In the genomic region with DNA sequence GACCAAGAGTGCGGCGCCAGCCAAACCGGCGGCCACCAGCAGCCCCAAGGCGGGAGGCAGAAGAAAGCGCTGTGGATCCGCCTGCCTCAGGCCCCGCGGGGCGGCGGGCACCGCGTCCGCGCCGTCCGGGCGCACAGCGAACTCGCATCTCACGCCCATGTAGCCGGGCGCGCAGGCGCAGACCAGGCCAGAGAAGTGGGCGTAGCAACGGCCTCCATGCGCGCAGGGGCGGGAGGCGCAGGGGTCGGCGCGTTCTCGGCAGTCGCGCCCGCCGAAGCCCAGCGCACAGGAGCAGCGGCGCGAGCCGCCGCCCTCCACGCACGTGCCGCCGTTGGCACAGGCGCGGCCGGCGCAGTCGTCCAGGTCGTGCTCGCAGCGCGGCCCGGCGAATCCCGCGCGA, we compare ENCODE assay signal across 8 mouse cellular contexts. TPM values are rescaled to one million over a fixed set of nuclear protein-coding genes. Genes with fewer than 3 reads are reported as not detected.
DNase-seq lines count a peak whose midpoint lies in the region; ATAC-seq lines count a peak whose summit lies in the region.

No protein-coding gene starts in this region.

- H3K9ac ChIP-seq in embryonic facial prominence, embryonic 12.5 days = peak overlapping the region; percentile 53
- H3K9ac ChIP-seq in lung, embryonic 16.5 days (ENCODE audit: low read length) = peak overlapping the region; percentile 55

- H3K4me3 ChIP-seq in embryonic facial prominence, embryonic 12.5 days = peak overlapping the region; percentile 50
- peak overlapping the region; percentile 54 for H3K4me3 ChIP-seq in lung, embryonic 16.5 days (ENCODE audit: low read length)

- H3K4me2 ChIP-seq in embryonic facial prominence, embryonic 12.5 days (replicated peaks) = peak overlapping the region; percentile 80
- peak overlapping the region; percentile 74 for H3K4me2 ChIP-seq in lung, embryonic 16.5 days (ENCODE audit: low read depth, low read length)

- peaks cover 95% of the 10 kb centered on the region for H3K27me3 ChIP-seq in embryonic facial prominence, embryonic 12.5 days
- H3K27me3 ChIP-seq in lung, embryonic 16.5 days (ENCODE audit: control insufficient read depth, insufficient read depth, low read depth, low read length) = peaks cover 68% of the 10 kb centered on the region

- intact Hi-C loops in heart, postnatal 36 days (cut with DNase I) = no loop called here

- peaks cover 13% of the 10 kb centered on the region for H3K4me1 ChIP-seq in embryonic facial prominence, embryonic 12.5 days
- peaks cover 9% of the 10 kb centered on the region; the same call in 1 of the 2 replicates for H3K4me1 ChIP-seq in lung, embryonic 16.5 days (replicated peaks; ENCODE audit: control insufficient read depth, insufficient read depth, low read length)

- ATAC-seq in embryonic facial prominence, embryonic 12.5 days (ENCODE audit: insufficient number of reproducible peaks, insufficient read depth, low FRiP score, low TSS enrichment) = peak; percentile 55; the same call in 1 of the 2 replicates
- peak; percentile 65 for ATAC-seq in lung, embryonic 16.5 days (ENCODE audit: low read depth)
- no peak for ATAC-seq in monocyte, adult 5-6 weeks (replicated peaks; ENCODE audit: insufficient number of reproducible peaks, low FRiP score, low TSS enrichment, poor library complexity, severe bottlenecking)

- H3K36me3 ChIP-seq in embryonic facial prominence, embryonic 12.5 days = no peaks in the 10 kb centered on the region
- H3K36me3 ChIP-seq in lung, embryonic 16.5 days (ENCODE audit: control insufficient read depth, insufficient read depth, low read length) = no peaks in the 10 kb centered on the region

- 5% methylated on average over 39 of the region's 63 CpGs for WGBS in embryonic facial prominence, embryonic 12.5 days
- 14% methylated on average over 51 of the region's 63 CpGs for WGBS in lung, embryonic 16.5 days

- peak; percentile 47 for DNase-seq in CD4-positive helper T cell, adult 2 months (ENCODE audit: low read depth, low spot score)
- DNase-seq in Muller cell, postnatal 12 days (ENCODE audit: inconsistent ontology term) = peak; percentile 78
- peak; percentile 23 to 25 for DNase-seq in heart, postnatal 36 days
- DNase-seq in layer of hippocampus, adult 18-20 months (ENCODE audit: low spot score in 2 of 2) = peak; percentile 54 to 70
- peak; percentile 91 for DNase-seq in retina, postnatal 1 day

- no peaks in the 10 kb centered on the region for H3K9me3 ChIP-seq in embryonic facial prominence, embryonic 12.5 days
- H3K9me3 ChIP-seq in lung, embryonic 16.5 days (ENCODE audit: control insufficient read depth, low read length) = no peaks in the 10 kb centered on the region

- no peak overlapping the region for H3K27ac ChIP-seq in embryonic facial prominence, embryonic 12.5 days
- H3K27ac ChIP-seq in lung, embryonic 16.5 days (ENCODE audit: low read length) = no peak overlapping the region

RNA-seq across cellular contexts. Expression of a gene that starts 3.5 kb away (rescaled TPM):
- not detected in 2 replicates for polyA plus RNA-seq in embryonic facial prominence, embryonic 12.5 days (2016; fragmentation: Nextera tagmentation; extraction: Ambion mirVana)
- not detected for total RNA-seq in heart, postnatal 36 days (2021)
- total RNA-seq in layer of hippocampus, adult 18-20 months (2021) = under 1 TPM in 1 of 2 experiments, not detected in 1; 0.25 TPM
- polyA plus RNA-seq in lung, embryonic 16.5 days (2015; fragmentation: Nextera tagmentation; extraction: Ambion mirVana) = not detected in 2 replicates
- not detected in 3 replicates for total RNA-seq in monocyte, adult 5-6 weeks (2017)

RNA-seq across cellular contexts. Expression of a gene that starts 7.6 kb away (rescaled TPM):
- 3.5 and 3.7 TPM in 2 replicates for polyA plus RNA-seq in embryonic facial prominence, embryonic 12.5 days (2016; fragmentation: Nextera tagmentation; extraction: Ambion mirVana)
- total RNA-seq in heart, postnatal 36 days (2021) = not detected
- 1 to 10 TPM; 2.1 to 2.6 TPM for total RNA-seq in layer of hippocampus, adult 18-20 months (2021)
- polyA plus RNA-seq in lung, embryonic 16.5 days (2015; fragmentation: Nextera tagmentation; extraction: Ambion mirVana) = 0.20 and 0.43 TPM in 2 replicates
- total RNA-seq in monocyte, adult 5-6 weeks (2017) = not detected in 3 replicates

RNA-seq across cellular contexts. Expression of a gene that starts 16.9 kb away (rescaled TPM):
- polyA plus RNA-seq in embryonic facial prominence, embryonic 12.5 days (2016; fragmentation: Nextera tagmentation; extraction: Ambion mirVana) = 19.2 and 19.5 TPM in 2 replicates
- total RNA-seq in heart, postnatal 36 days (2021) = 10 to 100 TPM; 12.6 to 13.5 TPM
- 10 to 100 TPM; 37.8 to 38.4 TPM for total RNA-seq in layer of hippocampus, adult 18-20 months (2021)
- polyA plus RNA-seq in lung, embryonic 16.5 days (2015; fragmentation: Nextera tagmentation; extraction: Ambion mirVana) = 7.9 and 9.6 TPM in 2 replicates
- total RNA-seq in monocyte, adult 5-6 weeks (2017) = 6.0 to 10.2 TPM (median 7.5 TPM) in 3 replicates

RNA-seq across cellular contexts. Expression of a gene that starts 17.4 kb away (rescaled TPM):
- 162 and 170 TPM in 2 replicates for polyA plus RNA-seq in embryonic facial prominence, embryonic 12.5 days (2016; fragmentation: Nextera tagmentation; extraction: Ambion mirVana)
- 10 to 100 TPM; 58.9 to 66.3 TPM for total RNA-seq in heart, postnatal 36 days (2021)
- 10 to 100 TPM; 42.4 to 44.3 TPM for total RNA-seq in layer of hippocampus, adult 18-20 months (2021)
- polyA plus RNA-seq in lung, embryonic 16.5 days (2015; fragmentation: Nextera tagmentation; extraction: Ambion mirVana) = 120 and 124 TPM in 2 replicates
- 12.4 to 37.0 TPM (median 19.8 TPM) in 3 replicates for total RNA-seq in monocyte, adult 5-6 weeks (2017)

RNA-seq across cellular contexts. Expression of a gene that starts 26.8 kb away (rescaled TPM):
- polyA plus RNA-seq in embryonic facial prominence, embryonic 12.5 days (2016; fragmentation: Nextera tagmentation; extraction: Ambion mirVana) = 10.3 and 18.2 TPM in 2 replicates
- 10 to 100 TPM; 11.7 to 12.0 TPM for total RNA-seq in heart, postnatal 36 days (2021)
- 10 to 100 TPM; 59.3 to 61.3 TPM for total RNA-seq in layer of hippocampus, adult 18-20 months (2021)
- 1.2 and 1.9 TPM in 2 replicates for polyA plus RNA-seq in lung, embryonic 16.5 days (2015; fragmentation: Nextera tagmentation; extraction: Ambion mirVana)
- total RNA-seq in monocyte, adult 5-6 weeks (2017) = 0.29 to 0.39 TPM in 2 of 3 replicates, not detected in the other

Comparison
In these comparisons a context has a peak if more than half of its experiments do, and no peak if none do; other contexts are left out.
1. DNase-seq: peak in every context shown above with its lines; median percentile 91 in retina, postnatal 1 day; 78 in Muller cell, postnatal 12 days; 62 in layer of hippocampus, adult 18-20 months; 47 in CD4-positive helper T cell, adult 2 months; 24 in heart, postnatal 36 days.